Mouse (Mus musculus) forebrain, embryonic 16.5 days (tissue): ENCODE measurements around the gene Olfr801. TPM values are rescaled to one million over a fixed set of nuclear protein-coding genes. Genes with fewer than 3 reads are reported as not detected.

ENCODE experiments used
- ATAC-seq: fragments of 200-750 bp; cut with Nextera tagmentation; 2 replicates; pipeline ENCODE4 v1.8.0; 2017; ENCODE audit warnings: mild to moderate bottlenecking, moderate library complexity
- H3K27ac ChIP-seq: fragments of 300-500 bp; sonication (generic); 2 replicates; pipeline ENCODE4 v1.5.1; 2014; ENCODE audit warnings: low read length, control low read depth
- H3K27me3 ChIP-seq: fragments of 300-500 bp; sonication (generic); replicated peaks from 2 replicates; pipeline ENCODE4 v1.6.1; 2014; ENCODE audit warnings: low read length; ENCODE audit not compliant: control insufficient read depth, insufficient read depth
- H3K36me3 ChIP-seq: fragments of 300-500 bp; sonication (generic); 2 replicates; pipeline ENCODE4 v1.6.1; 2014; ENCODE audit not compliant: control insufficient read depth, insufficient read depth
- H3K4me1 ChIP-seq: fragments of 300-500 bp; sonication (generic); replicated peaks from 2 replicates; pipeline ENCODE4 v1.6.1; 2014; ENCODE audit warnings: low read length; ENCODE audit not compliant: control insufficient read depth, insufficient read depth
- H3K4me2 ChIP-seq: fragments of 300-500 bp; sonication (generic); 2 replicates; pipeline ENCODE4 v1.6.1; 2014; ENCODE audit warnings: mild to moderate bottlenecking, low read length, control low read depth
- H3K4me3 ChIP-seq: fragments of 300-500 bp; sonication (generic); replicated peaks from 2 replicates; pipeline ENCODE4 v1.5.1; 2014; ENCODE audit warnings: mild to moderate bottlenecking, low read length, control low read depth
- H3K9ac ChIP-seq: fragments of 300-500 bp; sonication (generic); replicated peaks from 2 replicates; pipeline ENCODE4 v1.6.1; 2014; ENCODE audit warnings: low read depth, low read length, control low read depth
- H3K9me3 ChIP-seq: fragments of 300-500 bp; sonication (generic); 2 replicates; pipeline ENCODE4 v1.6.1; 2016; ENCODE audit warnings: low read length; ENCODE audit not compliant: control insufficient read depth
- WGBS: fragments of 180-500 bp; shearing (Covaris S2); extraction: QIAGEN DNeasy Blood & Tissue Kit; methylation state at CpG from one replicate; pipeline ENCODE4 v1.1.7; 2014; 5-methylcytosine and 5-hydroxymethylcytosine counted together
- polyA plus RNA-seq: library from polyadenylated mRNA; unstranded; fragments of >200 nt; fragmentation: Nextera tagmentation; extraction: Ambion mirVana; gene quantifications from 2 replicates; pipeline ENCODE4 v1.2.1, GENCODE M21; 2015

Olfr801 gene
- not detected in 2 replicates for polyA plus RNA-seq

DNA sequence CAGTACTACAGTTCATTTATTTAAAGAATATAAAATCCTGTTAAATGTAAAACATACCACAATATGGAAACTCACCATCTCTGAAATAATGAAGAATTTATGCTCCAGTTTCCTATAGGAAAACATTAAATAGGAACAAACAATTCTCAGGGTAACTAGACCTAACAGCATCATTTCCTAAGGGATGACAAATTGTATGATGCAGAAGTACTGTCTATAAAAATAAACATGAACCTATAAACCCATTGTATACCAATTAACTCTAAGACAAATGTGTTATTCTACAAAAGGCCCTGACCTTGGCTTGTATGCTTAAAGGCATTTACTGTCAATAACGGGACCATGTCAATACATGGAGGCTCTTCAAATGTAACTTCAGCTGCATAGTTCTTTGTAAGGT is at the start of gene Olfr801:
Gene Olfr801, minus strand, starts transcription at position 101 of the 400 bp plus-strand sequence.
- H3K27me3 ChIP-seq, result no peaks in the 10 kb centered on the region
- no peak for ATAC-seq
- no peaks in the 10 kb centered on the region for H3K9me3 ChIP-seq
- H3K4me3 ChIP-seq, result no peak within 1 kb of the TSS
- no peak within 1 kb of the TSS for H3K9ac ChIP-seq
- H3K4me2 ChIP-seq, result no peak within 1 kb of the TSS
- H3K27ac ChIP-seq, result no peak within 1 kb of the TSS
- WGBS, result 81% methylated on average over 1 of the region's 1 CpGs
- no peaks in the 10 kb centered on the region for H3K36me3 ChIP-seq
- no peaks in the 10 kb centered on the region for H3K4me1 ChIP-seq

- Histone ChIP-seq H3K9me3 (no peaks in the 10 kb centered on the region), H3K27me3 (no peaks in the 10 kb centered on the region)
These were observed 29.2 kb upstream of the Olfr801 start, which contains the start of gene Olfr804 for GRCm38 (mm10) chr10:129702910-129703309. Gene Olfr804 (plus strand): TSS chr10:129703210.

GRCm38 (mm10) chr10:129694186-129694585 is 20.5 kb upstream of the Olfr801 start, which contains the start of gene Olfr803:
Gene Olfr803 (minus strand): TSS chr10:129694286.
- no peaks in the 10 kb centered on the region for H3K4me1 ChIP-seq
- WGBS, result 87% methylated on average over 2 of the region's 2 CpGs
- H3K27me3 ChIP-seq, result no peaks in the 10 kb centered on the region
- no peaks in the 10 kb centered on the region for H3K36me3 ChIP-seq
- H3K4me3 ChIP-seq, result no peak within 1 kb of the TSS
- ATAC-seq, result no peak
- no peak within 1 kb of the TSS for H3K4me2 ChIP-seq
- no peak within 1 kb of the TSS for H3K9ac ChIP-seq
- H3K9me3 ChIP-seq, result no peaks in the 10 kb centered on the region
- H3K27ac ChIP-seq, result no peak within 1 kb of the TSS

More at GRCm38 (mm10) chr10:129702910-129703309, 29.2 kb upstream of the Olfr801 start, which contains the start of gene Olfr804:
- no peak for ATAC-seq
- Histone ChIP-seq H3K36me3 (no peaks in the 10 kb centered on the region), H3K9ac (no peak within 1 kb of the TSS), H3K4me3 (no peak within 1 kb of the TSS), H3K27ac (no peak within 1 kb of the TSS), H3K4me2 (no peak within 1 kb of the TSS), H3K4me1 (no peaks in the 10 kb centered on the region)

GRCm38 (mm10) chr10:129688069-129688468 is 14.4 kb upstream of the Olfr801 start, which contains the start of gene Olfr802:
Gene Olfr802 (minus strand): TSS chr10:129688169.
- Histone ChIP-seq H3K4me2 (no peak within 1 kb of the TSS), H3K27me3 (no peaks in the 10 kb centered on the region), H3K4me1 (no peaks in the 10 kb centered on the region), H3K9me3 (no peaks in the 10 kb centered on the region), H3K36me3 (no peaks in the 10 kb centered on the region), H3K4me3 (no peak within 1 kb of the TSS), H3K9ac (no peak within 1 kb of the TSS), H3K27ac (no peak within 1 kb of the TSS)
- 74% methylated on average over 1 of the region's 1 CpGs for WGBS
- no peak for ATAC-seq

DNA sequence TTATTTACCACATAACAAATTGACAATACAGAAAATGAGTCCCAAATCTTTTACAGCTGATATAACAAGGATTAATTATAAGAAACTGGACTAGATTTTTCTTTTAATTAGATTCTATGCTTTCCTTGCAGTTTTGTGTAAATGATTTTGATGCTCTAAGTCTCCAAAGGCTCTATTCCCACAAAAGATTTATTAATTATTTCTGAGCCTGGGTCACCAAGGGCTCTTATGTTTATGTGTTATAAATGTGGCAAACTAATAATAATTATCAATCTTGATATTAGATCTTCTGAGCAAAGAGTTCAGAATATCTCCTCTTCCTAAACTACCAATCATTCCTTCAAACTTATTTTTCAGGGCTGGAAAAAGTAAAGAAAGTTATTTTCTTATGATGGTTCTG is 16.3 kb downstream of the Olfr801 start, which contains the start of gene Olfr800:
Gene Olfr800, plus strand, starts transcription at position 301 of the 400 bp plus-strand sequence.
- H3K9me3 ChIP-seq, result no peaks in the 10 kb centered on the region
- no peak within 1 kb of the TSS for H3K27ac ChIP-seq
- no peak within 1 kb of the TSS for H3K9ac ChIP-seq
- no peaks in the 10 kb centered on the region for H3K27me3 ChIP-seq
- no peak within 1 kb of the TSS for H3K4me2 ChIP-seq
- ATAC-seq, result no peak
- no peaks in the 10 kb centered on the region for H3K4me1 ChIP-seq
- H3K4me3 ChIP-seq, result no peak within 1 kb of the TSS
- no peaks in the 10 kb centered on the region for H3K36me3 ChIP-seq

- no peaks in the 10 kb centered on the region for H3K4me1 ChIP-seq
- H3K9me3 ChIP-seq, result no peaks in the 10 kb centered on the region
- no peaks in the 10 kb centered on the region for H3K27me3 ChIP-seq
- H3K9ac ChIP-seq, result no peak overlapping the region
- H3K36me3 ChIP-seq, result no peaks in the 10 kb centered on the region
- no peak overlapping the region for H3K27ac ChIP-seq
- 90% methylated on average over 1 of the region's 1 CpGs for WGBS
- no peak overlapping the region for H3K4me3 ChIP-seq
- H3K4me2 ChIP-seq, result no peak overlapping the region
- no peak for ATAC-seq
These were observed 21.9 kb downstream of the Olfr801 start for GRCm38 (mm10) chr10:129651763-129652162.

- no peak within 1 kb of the TSS for H3K27ac ChIP-seq
- H3K9me3 ChIP-seq, result no peaks in the 10 kb centered on the region
- no peak within 1 kb of the TSS for H3K4me2 ChIP-seq
- ATAC-seq, result no peak
- no peak within 1 kb of the TSS for H3K9ac ChIP-seq
- H3K4me3 ChIP-seq, result no peak within 1 kb of the TSS
- no peaks in the 10 kb centered on the region for H3K4me1 ChIP-seq
- H3K36me3 ChIP-seq, result no peaks in the 10 kb centered on the region
- WGBS, result 31% methylated on average over 1 of the region's 1 CpGs
- no peaks in the 10 kb centered on the region for H3K27me3 ChIP-seq
These were observed 36.5 kb downstream of the Olfr801 start, which contains the start of gene Olfr799 for GRCm38 (mm10) chr10:129637184-129637583. Gene Olfr799 (plus strand): TSS chr10:129637484.

DNA sequence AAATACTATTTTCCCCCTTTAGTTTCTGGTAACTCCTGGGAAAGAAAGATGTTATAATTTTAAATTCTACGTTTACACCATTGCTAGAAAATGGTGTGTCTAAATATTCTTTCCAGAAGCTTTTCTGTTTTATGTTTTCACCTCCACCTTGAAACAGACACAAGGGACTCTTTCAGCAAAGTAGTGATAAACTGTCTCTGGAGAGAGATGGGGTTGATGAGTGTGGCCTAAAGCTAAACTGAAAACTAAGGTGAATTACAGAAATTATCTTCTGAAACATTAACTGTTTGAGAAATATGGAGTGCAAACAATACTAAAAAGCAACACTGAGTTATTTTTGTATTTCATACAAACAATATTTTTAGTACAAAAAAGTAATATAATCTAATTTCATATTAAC is 45.8 kb downstream of the Olfr801 start, which contains the start of gene Olfr798:
Gene Olfr798, minus strand, starts transcription at position 101 of the 400 bp plus-strand sequence.
- ATAC-seq, result no peak
- no peaks in the 10 kb centered on the region for H3K27me3 ChIP-seq
- no peak within 1 kb of the TSS for H3K9ac ChIP-seq
- H3K4me2 ChIP-seq, result no peak within 1 kb of the TSS
- H3K4me1 ChIP-seq, result no peaks in the 10 kb centered on the region
- no peak within 1 kb of the TSS for H3K4me3 ChIP-seq
- H3K36me3 ChIP-seq, result no peaks in the 10 kb centered on the region
- no peaks in the 10 kb centered on the region for H3K9me3 ChIP-seq
- no peak within 1 kb of the TSS for H3K27ac ChIP-seq
- 84% methylated on average over 1 of the region's 1 CpGs for WGBS

DNA sequence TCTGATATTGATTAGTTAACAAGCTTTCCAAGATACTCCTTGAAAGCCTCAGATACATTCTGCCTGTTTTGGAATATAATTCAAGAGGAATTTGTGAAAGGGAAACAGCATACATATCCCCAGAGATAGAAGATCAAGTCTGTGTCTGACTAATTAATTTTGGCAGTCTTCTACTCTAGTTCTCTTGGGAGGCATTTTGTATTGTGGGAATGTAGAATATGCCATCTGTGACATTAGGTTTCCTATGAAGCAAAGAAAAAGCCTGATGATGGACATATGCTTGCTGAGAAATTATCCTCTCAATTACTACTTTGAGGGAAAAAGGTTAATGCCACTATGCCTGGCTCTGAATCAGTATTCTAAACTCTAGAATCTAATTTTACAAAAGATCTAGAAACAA is 50.4 kb downstream of the Olfr801 start:
- Histone ChIP-seq H3K27ac (no peak overlapping the region), H3K9ac (no peak overlapping the region), H3K4me2 (no peak overlapping the region), H3K27me3 (no peaks in the 10 kb centered on the region), H3K9me3 (no peaks in the 10 kb centered on the region), H3K4me3 (no peak overlapping the region), H3K36me3 (no peaks in the 10 kb centered on the region), H3K4me1 (no peaks in the 10 kb centered on the region)
- ATAC-seq, result peak; percentile 49; the same call in 1 of the 2 replicates

DNA sequence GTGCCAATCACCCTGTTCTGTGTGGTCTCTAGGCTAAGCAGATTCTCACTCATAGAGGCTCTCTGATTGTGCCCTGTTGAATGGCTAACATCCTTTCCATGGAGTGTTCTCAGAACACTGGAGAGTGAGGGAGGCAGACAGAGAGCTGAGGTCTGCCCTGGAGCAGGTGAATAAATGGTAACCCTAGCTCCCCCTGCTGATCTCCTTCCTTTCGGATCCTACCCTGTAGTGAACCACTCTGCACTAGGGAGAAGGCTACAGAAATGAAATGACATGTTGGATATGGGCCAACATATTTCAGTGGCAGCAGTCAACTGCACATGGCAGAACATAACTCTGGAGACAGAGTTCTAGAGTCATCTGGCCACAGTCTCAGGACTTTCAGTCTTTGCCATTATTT is 51.9 kb downstream of the Olfr801 start:
- H3K4me2 ChIP-seq, result no peak overlapping the region
- WGBS, result 4% methylated on average over 1 of the region's 1 CpGs

More for the DNA sequence above, 51.9 kb downstream of the Olfr801 start:
- ATAC-seq, result 0 out of 2 replicates have a peak, but pooled peaks have one; percentile 31
- Histone ChIP-seq H3K27me3 (no peaks in the 10 kb centered on the region), H3K36me3 (no peaks in the 10 kb centered on the region), H3K4me3 (no peak overlapping the region), H3K27ac (no peak overlapping the region), H3K4me1 (no peaks in the 10 kb centered on the region), H3K9ac (no peak overlapping the region), H3K9me3 (no peaks in the 10 kb centered on the region)
